Mouse (Mus musculus) forebrain, embryonic 11.5 days (tissue): ENCODE measurements at regions not wholly inside any gene's neighbourhood (a gene's known extent, or its start where the extent isn't known, plus 50 kb on each side); places are given as distances from the start of the nearest gene placed in this dataset.

Experiments
- ATAC-seq: fragments of 200-750 bp; cut with Nextera tagmentation; replicated peaks from 2 replicates; pipeline ENCODE4 v1.8.0; 2017; ENCODE audit warnings: moderate TSS enrichment; ENCODE audit not compliant: low FRiP score
- DNase-seq: peaks from one replicate; pipeline ENCODE4 v3.0.0-alpha.2; 2017; ENCODE audit warnings: low spot score
- H3K27ac ChIP-seq: fragments of 300-500 bp; sonication (generic); 2 replicates; pipeline ENCODE4 v1.5.1; 2014; ENCODE audit warnings: low read depth, low read length
- H3K27me3 ChIP-seq: fragments of 300-500 bp; sonication (generic); 2 replicates; pipeline ENCODE4 v1.6.1; 2014; ENCODE audit warnings: mild to moderate bottlenecking, low read length, mixed read lengths; ENCODE audit not compliant: control insufficient read depth, insufficient read depth
- H3K36me3 ChIP-seq: fragments of 300-500 bp; sonication (generic); 2 replicates; pipeline ENCODE4 v1.6.1; 2014; ENCODE audit warnings: mild to moderate bottlenecking, low read length, moderate library complexity, mixed read lengths; ENCODE audit not compliant: control insufficient read depth, insufficient read depth
- H3K4me1 ChIP-seq: fragments of 300-500 bp; sonication (generic); replicated peaks from 2 replicates; pipeline ENCODE4 v1.6.1; 2014; ENCODE audit warnings: low read length, mixed read lengths; ENCODE audit not compliant: control insufficient read depth, insufficient read depth
- H3K4me2 ChIP-seq: fragments of 300-500 bp; sonication (generic); 2 replicates; pipeline ENCODE4 v1.6.1; 2014; ENCODE audit warnings: low read depth, mild to moderate bottlenecking, low read length, moderate library complexity, mixed read lengths; ENCODE audit not compliant: severe bottlenecking
- H3K4me3 ChIP-seq: fragments of 300-500 bp; sonication (generic); 2 replicates; pipeline ENCODE4 v1.5.1; 2014; ENCODE audit warnings: low read depth, low read length
- H3K9ac ChIP-seq: fragments of 300-500 bp; sonication (generic); 2 replicates; pipeline ENCODE4 v1.6.1; 2014; ENCODE audit warnings: low read length
- H3K9me3 ChIP-seq: fragments of 300-500 bp; sonication (generic); 2 replicates; pipeline ENCODE4 v1.6.1; 2016; ENCODE audit warnings: low read length, mixed read lengths; ENCODE audit not compliant: control insufficient read depth
- WGBS: fragments of 180-500 bp; shearing (Covaris S2); extraction: QIAGEN DNeasy Blood & Tissue Kit; methylation state at CpG from one replicate; pipeline ENCODE4 v1.1.7; 2014; 5-methylcytosine and 5-hydroxymethylcytosine counted together

DNA sequence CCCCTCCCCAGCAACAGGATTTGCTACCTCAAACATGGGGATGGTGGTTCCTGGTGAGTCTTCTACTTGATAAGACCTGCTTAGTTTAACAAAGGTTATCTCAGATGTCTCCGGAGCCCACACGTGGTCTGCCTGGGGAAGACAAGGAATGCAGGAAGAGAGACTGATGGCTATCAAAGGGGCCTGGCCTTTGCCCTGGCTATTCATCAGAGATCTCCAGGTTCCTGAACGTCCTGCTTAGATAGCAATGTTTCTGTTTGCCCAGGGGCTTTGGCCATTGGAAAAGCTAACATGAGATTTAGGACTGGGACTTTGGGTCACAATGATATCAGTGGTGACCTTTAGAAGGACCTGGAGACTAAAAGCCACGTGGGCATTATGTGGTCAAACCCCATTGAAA lies 64.2 kb upstream of the Dhx40 start:
- Histone ChIP-seq H3K9me3 (no peaks in the 10 kb centered on the region), H3K4me2 (no peak overlapping the region), H3K27ac (no peak overlapping the region), H3K36me3 (no peaks in the 10 kb centered on the region), H3K9ac (no peak overlapping the region), H3K4me3 (no peak overlapping the region), H3K4me1 (peaks cover 12% of the 10 kb centered on the region), H3K27me3 (no peaks in the 10 kb centered on the region)
- WGBS: 59% methylated on average over 4 of the region's 4 CpGs
- DNase-seq: no peak
- ATAC-seq: no peak

DNA sequence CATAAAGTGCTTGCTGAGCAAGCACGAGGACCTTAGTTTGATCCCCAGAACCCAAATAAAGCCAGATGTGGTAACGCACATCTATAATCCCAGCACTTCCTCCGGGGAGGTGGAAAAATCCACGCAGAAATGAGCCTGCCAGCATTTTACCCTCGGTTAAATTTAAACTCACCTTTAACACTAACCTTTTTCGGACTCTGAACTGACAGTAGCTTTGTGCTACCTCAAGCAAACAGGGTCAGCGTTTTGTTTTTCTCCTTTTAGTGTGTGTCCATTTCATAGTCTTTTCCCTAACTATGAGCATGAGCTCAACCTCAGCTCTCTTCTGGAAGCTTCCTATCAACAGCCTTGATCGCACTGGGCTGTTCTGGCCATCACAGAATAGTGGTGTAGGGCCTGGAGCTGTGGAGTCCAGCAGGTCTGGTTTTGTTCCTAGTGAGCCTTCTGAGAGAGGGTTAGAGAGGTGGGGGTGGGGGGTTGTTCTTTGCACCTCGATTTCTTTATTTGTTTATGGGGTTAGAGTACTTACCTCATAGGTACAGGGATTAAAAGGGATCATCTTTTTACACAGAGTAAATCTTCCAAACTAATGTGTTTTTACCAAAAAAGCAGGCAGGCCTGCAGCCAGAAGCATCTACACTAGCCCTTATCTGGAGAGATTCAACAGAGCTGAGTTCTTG lies 63.1 kb upstream of the Dhx40 start:
- H3K4me1 ChIP-seq: peaks cover 10% of the 10 kb centered on the region
- DNase-seq: no peak
- no peaks in the 10 kb centered on the region for H3K9me3 ChIP-seq
- H3K27ac ChIP-seq: no peak overlapping the region
- H3K4me3 ChIP-seq: no peak overlapping the region
- no peaks in the 10 kb centered on the region for H3K36me3 ChIP-seq
- WGBS: 87% methylated on average over 9 of the region's 9 CpGs
- ATAC-seq: no peak
- no peaks in the 10 kb centered on the region for H3K27me3 ChIP-seq
- no peak overlapping the region for H3K9ac ChIP-seq
- no peak overlapping the region for H3K4me2 ChIP-seq

DNA sequence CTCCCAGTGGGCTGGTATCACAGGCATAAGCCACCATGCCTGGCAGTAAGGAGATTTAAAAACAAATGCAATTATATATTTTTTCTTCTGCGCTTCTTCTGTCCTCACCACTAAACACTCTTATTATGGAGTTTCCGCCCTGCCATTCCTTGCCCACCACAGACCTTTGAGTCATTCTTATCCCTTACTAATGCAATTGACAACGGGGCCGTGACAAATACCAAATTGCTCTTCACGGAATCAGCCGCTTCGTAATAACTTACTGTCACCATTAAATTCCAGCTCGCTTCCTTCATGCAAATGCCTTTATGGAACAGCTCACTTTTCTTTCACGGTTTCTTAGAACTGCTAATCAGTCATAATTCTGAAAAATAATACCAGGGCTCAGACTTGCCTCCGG lies 59.4 kb upstream of the Dhx40 start:
- no peak for ATAC-seq
- no peaks in the 10 kb centered on the region for H3K9me3 ChIP-seq
- no peak overlapping the region for H3K27ac ChIP-seq
- H3K4me2 ChIP-seq: no peak overlapping the region
- 83% methylated on average over 10 of the region's 10 CpGs for WGBS
- H3K4me1 ChIP-seq: no peaks in the 10 kb centered on the region
- H3K36me3 ChIP-seq: no peaks in the 10 kb centered on the region
- no peaks in the 10 kb centered on the region for H3K27me3 ChIP-seq
- no peak overlapping the region for H3K9ac ChIP-seq
- no peak for DNase-seq
- no peak overlapping the region for H3K4me3 ChIP-seq

DNA sequence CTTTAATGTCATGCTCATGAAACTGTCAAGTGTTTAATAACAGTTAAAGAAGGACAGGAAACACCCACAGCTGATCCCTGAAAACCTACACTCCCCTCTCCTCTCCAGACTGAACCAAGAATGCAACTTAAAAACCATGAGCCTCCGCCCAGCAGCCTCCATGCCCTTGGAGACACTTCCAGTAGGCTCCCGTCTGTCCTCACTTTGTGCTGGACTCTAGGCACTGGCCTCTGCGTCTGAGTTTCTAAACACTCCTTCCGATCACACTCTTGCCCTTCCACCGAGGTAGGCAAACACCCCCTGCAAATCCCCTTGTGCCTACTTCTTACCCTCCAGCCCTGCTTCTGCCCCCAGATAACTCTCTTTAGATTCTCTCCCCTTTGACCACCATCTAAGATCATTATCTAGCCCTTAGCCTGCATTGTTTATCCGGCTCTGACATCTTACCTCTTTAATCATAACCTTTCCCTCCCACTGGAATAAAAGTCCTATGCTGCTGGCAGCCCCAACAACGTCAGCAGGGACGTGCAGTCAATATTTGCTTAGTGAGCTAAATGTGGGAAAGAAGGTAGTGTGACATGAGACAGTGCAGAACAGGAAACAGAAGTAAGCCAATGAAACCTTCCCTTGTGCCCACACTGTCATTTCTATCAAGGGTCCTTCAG lies 52.5 kb upstream of the Dhx40 start:
- WGBS: 87% methylated on average over 8 of the region's 8 CpGs

DNA sequence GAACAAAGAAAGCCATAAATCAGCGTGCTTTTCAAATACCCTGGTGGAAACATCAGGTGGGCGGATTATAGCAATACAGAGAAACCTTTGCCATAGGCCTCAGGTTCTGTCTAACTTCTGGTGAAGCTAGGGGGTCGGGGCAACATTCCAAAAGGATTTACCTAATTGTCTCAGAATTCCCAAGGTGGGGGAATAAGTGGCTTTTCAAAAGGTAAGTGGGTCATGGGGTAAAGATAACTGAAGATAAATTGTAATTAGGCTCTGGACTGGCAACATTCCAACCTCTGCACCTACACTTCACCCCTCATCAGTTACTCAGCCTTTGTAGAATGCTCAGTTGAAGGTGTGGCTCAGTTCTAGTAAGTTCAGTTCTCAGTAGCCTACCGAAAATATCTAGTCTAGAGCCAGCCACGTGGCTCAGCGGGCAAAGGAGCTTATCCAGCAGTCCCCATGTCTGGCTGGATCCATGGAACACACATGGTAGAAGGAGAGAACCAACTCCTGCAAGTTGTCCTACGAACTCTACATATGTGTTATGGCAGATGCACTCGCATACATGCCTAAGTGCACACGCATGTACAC lies 51.8 kb upstream of the Dhx40 start:
- DNase-seq (no peak), ATAC-seq (no peak)
- Histone ChIP-seq H3K4me1 (no peaks in the 10 kb centered on the region), H3K9me3 (no peaks in the 10 kb centered on the region), H3K9ac (no peak overlapping the region), H3K27me3 (no peaks in the 10 kb centered on the region), H3K36me3 (no peaks in the 10 kb centered on the region), H3K4me2 (no peak overlapping the region), H3K4me3 (no peak overlapping the region), H3K27ac (no peak overlapping the region)
- 88% methylated on average over 9 of the region's 9 CpGs for WGBS

More for the DNA sequence above, 52.5 kb upstream of the Dhx40 start:
- DNase-seq (no peak), ATAC-seq (no peak)
- H3K9me3 ChIP-seq: no peaks in the 10 kb centered on the region
- H3K4me3 ChIP-seq: no peak overlapping the region
- H3K9ac ChIP-seq: no peak overlapping the region
- H3K4me1 ChIP-seq: no peaks in the 10 kb centered on the region
- H3K27me3 ChIP-seq: no peaks in the 10 kb centered on the region
- no peaks in the 10 kb centered on the region for H3K36me3 ChIP-seq
- no peak overlapping the region for H3K4me2 ChIP-seq
- H3K27ac ChIP-seq: no peak overlapping the region

DNA sequence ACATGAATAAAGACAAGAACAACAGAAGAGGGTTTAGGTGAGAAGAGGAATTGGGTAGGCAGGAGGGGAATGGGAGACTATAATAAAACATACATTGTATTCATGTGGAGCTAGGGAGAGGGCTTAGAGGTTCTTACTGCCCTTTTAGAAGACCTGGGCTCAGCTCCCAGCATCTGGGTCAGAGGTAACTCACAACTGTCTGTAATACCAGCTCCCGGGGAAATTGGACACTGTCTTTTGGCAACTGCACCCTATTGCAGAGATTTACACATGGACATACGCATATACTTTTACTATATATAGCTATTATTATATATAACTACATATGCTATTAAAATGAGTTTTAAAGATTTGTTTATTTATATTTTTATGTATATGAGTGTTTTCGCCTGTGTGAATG lies 50.7 kb upstream of the Dhx40 start:
- no peak overlapping the region for H3K27ac ChIP-seq
- H3K27me3 ChIP-seq: no peaks in the 10 kb centered on the region
- no peak overlapping the region for H3K9ac ChIP-seq
- no peak overlapping the region for H3K4me3 ChIP-seq
- DNase-seq (no peak), ATAC-seq (no peak)
- no peaks in the 10 kb centered on the region for H3K4me1 ChIP-seq
- no peaks in the 10 kb centered on the region for H3K36me3 ChIP-seq
- 95% methylated on average over 3 of the region's 3 CpGs for WGBS
- no peaks in the 10 kb centered on the region for H3K9me3 ChIP-seq
- no peak overlapping the region for H3K4me2 ChIP-seq
